Mouse (Mus musculus): Measurements from ENCODE around the gene Slc35c1.
"Not testable (repeated sequence)": the region's sequence is repeated elsewhere in the genome, so short reads cannot be mapped to it uniquely, and the experiment has no call there.

The Slc35c1 gene

DNA sequence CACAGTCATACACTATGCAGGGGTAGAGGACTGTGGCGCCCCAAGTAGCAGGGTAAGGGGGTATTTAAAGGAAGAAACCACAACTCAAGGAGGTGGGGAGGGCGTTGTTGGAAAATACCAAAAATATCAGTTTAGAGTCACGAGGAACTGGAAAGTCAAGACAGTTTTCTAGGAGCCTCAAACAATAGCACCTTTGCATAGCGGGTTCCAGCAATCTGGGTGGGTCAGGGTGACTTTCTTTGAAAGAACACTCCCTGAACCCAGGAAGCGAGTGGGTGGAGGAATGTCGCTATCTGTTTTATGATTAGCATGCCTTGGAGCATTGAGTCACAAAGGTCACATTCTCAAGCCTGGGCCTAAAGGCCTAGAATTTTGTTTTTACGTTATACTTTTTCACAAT lies 16.2 kb upstream of the Slc35c1 start:
- in situ Hi-C loops (cut with MboI, MseI), result not testable (repeated sequence)

GRCm38 (mm10) chr2:92475711-92476110 lies 15.4 kb upstream of the Slc35c1 start:
- in situ Hi-C loops (cut with MboI, MseI), result no loop called here

DNA sequence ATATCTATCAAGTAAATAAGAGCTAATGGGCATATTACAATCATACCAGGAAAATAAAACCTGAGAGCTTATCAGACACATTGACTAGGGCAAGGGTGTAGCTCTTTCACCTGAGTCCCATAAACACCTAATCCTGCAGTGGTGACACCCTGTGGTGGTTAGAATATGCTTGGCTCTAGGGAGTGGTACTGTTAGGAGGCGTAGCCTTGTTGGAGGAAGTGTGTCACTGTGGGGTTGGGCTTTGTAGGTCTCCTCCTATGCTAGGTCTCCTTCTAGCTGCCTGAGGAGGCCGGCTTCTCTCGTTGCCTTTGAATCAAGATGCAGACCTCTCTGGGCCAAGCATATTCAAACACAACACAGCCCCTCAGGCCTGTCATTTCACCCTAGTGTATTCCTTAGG lies 14.6 kb upstream of the Slc35c1 start:
- in situ Hi-C loops (cut with MboI, MseI), result no loop called here

DNA sequence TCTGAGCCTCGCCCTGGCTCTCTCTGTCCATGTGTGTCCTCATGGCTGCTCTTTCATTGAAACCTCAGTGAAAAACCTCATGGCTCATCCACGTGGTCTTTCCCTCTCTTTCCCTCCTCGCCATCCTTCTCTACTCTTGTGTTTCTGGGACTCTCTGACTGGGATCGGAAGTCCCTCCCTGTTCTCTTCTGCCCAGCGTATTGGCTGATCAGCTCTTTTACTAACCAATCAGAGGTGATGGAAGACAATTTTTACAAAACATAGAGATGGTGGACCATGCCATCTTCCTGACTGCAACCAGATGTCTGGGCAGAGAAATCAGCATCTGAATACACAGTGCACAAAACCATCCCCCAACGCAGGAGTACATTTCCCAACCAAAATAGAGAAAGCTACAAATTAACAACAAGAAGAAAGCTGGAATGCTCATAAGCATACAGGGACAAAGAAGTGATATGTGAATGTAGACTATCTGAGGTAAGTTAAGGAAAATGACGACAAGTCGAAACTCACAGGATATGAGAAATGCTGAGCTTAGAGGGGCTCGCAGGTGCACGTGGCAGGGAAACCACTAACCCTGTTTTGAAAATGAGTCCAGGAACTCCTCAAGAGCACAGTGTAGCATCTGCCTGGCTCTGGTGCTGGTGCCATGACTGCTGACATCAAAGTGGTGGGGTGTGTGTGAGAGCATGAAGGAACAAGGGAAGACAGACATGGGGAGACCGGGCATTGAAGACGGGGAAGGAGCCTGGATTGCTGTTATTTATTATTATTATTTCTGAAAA lies 11.7 kb upstream of the Slc35c1 start:
- in situ Hi-C loops (cut with MboI, MseI), result no loop called here

DNA sequence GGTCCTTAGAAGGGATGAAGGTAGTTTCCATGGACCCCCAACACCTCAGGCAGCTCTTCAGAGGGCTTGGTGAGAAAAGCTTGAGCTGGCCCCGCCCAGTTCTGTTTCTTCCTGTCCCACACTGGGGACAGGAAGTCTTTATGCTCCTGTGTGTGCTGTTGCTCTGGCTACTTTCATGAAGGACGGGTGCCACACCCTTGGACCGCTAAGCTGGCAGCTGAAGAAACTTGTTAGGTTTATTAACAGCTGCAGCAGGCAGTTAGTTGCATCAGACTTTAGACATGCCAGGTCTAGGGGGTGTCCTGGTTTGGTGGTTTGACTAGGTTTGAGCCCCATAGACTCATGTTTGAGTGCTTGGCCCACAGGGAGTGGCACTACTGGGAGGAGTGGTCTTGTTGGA lies 4.4 kb upstream of the Slc35c1 start:
- in situ Hi-C loops (cut with MboI, MseI), result no loop called here

GRCm38 (mm10) chr2:92461215-92461614 lies 877 bp upstream of the Slc35c1 start:
- in situ Hi-C loops (cut with MboI, MseI), result no loop called here

DNA sequence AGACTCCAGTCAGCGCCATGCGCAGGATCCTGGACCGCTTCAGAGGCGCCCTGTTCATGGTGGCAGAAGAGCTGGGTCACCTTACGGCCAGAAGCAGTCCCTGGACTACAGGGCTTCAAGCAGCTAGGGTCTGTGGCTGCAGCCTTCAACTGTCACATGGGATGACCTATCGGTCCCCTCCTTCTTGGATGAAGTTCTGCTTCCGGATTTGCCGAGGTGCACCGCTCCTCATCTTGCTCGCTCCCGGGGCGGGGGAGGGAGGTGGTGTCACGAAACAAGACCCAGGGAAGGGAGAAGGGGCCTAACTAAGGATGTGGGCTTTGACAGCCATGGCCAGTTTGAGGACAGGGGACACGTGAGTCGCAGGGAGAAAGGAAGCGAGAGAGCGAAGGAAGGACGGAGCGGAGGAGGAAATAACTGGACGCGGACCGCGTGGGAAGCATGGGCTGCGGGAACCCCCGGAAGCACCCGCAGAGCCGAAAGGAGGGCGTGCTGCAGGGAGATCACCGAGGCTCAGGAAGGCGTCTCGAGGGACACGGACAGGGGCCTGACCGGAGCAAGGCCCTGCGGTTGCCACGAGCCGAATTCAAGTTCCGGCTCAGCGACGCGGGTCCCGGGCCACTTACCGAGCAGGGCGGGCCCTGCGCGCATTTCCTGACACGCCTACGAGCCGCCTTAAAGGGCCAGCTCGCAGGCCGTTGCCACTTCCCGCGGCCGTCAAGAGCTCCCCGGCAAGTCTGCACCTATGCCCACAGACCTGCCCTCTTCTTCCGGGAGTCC lies 1.0 kb downstream of the Slc35c1 start:
- in situ Hi-C loops (cut with MboI, MseI), result loop anchor here in 1 of 2 experiments (10.0 kb wide), 2 partner anchors 995 to 1205 kb away; partner anchors contain the start of gene Pacsin3

DNA sequence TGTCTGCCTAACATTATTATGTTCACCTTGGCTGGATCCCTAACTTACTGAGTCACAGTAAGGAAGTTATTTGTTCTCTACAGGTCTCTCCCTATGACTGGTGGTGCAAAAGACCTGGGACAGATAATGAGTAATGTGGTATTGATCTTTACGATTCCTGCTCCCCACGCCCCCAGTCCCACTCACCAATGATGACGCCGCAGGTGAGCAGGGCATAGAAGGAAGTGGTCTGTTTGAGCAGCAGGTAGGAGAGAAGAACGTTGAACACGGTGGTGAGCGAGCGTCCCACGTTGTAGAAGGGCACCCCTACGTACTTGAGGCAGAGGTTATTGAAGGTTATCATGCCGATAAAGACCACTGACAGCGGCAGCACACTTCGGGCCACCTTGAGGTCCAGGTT lies 1.9 kb downstream of the Slc35c1 start:
- in situ Hi-C loops (cut with MboI, MseI), result loop anchor here in 1 of 2 experiments (10.0 kb wide), 2 partner anchors 996 to 1204 kb away; partner anchors contain the start of gene Pacsin3

DNA sequence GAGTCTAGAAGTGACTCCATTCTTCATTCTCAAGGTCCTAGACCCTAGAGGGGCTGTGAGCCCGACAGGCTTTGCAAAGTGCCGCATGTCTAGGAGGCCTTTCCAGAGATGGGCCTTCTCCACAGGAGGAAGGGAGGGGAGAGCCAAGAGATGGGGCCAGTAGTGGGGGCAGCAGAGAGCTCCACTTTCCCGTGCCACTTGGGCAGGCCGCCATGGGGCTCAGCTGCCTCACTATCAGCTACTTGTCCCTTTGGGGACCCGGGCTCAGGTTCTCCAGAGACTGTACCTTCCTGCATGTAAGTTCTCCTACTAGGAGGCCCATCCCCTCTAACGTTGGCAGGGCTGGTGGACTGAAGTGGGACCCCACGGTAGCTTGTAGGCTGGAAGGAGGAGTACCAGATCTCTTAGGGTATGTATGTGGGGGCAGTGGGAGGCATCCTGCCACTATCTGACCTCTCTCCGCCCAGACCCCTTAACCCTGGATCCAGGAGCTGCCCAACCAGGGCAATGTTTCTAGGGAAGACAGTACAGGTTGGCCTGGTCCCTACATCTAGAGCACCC lies 3.3 kb downstream of the Slc35c1 start:
- in situ Hi-C loops (cut with MboI, MseI), result loop anchor here in 1 of 2 experiments (10.0 kb wide), 2 partner anchors 998 to 1202 kb away; partner anchors contain the start of gene Pacsin3

GRCm38 (mm10) chr2:92455704-92456103 lies 4.6 kb downstream of the Slc35c1 start:
- in situ Hi-C loops (cut with MboI, MseI), result loop anchor here in 1 of 2 experiments (10.0 kb wide), 2 partner anchors 999 to 1201 kb away; partner anchors contain the start of gene Pacsin3

DNA sequence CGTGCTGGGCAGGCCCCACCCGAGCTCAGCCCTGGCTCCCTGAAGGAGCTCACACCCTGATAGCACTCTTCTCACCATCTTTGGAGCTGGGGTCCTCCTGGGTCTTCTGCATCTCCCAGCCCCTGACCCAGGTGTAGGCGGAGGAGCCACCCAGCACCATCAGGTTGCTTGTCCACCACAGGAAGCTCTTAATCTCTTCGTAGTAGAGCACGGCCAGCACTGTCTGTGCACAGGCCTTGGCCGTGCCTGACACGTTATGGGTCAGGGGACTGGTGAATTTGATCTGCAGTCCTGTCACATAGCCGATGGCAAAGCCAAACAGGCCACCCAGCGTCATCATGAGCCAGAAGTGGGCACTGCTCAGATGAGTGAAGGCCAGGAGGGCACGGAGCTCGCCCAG lies 6.2 kb downstream of the Slc35c1 start:
- in situ Hi-C loops (cut with MboI, MseI), result loop anchor here in 1 of 2 experiments (10.0 kb wide), 2 partner anchors 1001 to 1199 kb away; partner anchors contain the start of gene Pacsin3

DNA sequence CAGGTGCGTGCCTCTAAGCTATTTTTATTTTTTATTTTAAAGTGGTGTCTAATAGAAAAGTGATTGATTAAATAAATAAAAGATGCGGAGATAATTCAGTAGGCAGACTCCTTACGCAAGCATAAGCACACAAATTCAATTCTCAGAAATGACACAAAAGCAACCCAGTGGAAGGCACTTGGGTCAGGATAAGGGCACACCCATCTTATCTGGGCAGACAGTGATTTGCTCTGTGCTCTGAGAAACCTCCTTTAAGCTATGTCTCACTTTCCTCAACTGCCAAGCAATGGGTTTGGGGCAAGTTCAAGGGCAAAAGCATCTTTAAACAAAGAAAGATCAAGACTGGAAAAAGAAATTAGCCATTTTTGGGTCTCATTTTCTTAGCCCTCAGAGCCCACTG lies 9.2 kb downstream of the Slc35c1 start:
- in situ Hi-C loops (cut with MboI, MseI), result loop anchor here in 1 of 2 experiments (10.0 kb wide), 2 partner anchors 1004 to 1196 kb away; partner anchors contain the start of gene Pacsin3

- in situ Hi-C loops (cut with MboI, MseI), result loop anchor here (10.0 kb wide), 2 partner anchors 282 to 1772 kb away; partner anchors contain the start of gene Nup160 (in 1 of the 2)
These were observed 13.1 kb downstream of the Slc35c1 start for GRCm38 (mm10) chr2:92447121-92447740.

- in situ Hi-C loops (cut with MboI, MseI), result loop anchor here (10.0 kb wide), 2 partner anchors 282 to 1772 kb away; partner anchors contain the start of gene Nup160 (in 1 of the 2)
These were observed 13.7 kb downstream of the Slc35c1 start for GRCm38 (mm10) chr2:92446656-92447055.

- in situ Hi-C loops (cut with MboI, MseI), result loop anchor here (10.0 kb wide), 2 partner anchors 281 to 1771 kb away; partner anchors contain the start of gene Nup160 (in 1 of the 2)
These were observed 14.4 kb downstream of the Slc35c1 start for GRCm38 (mm10) chr2:92445890-92446289.

GRCm38 (mm10) chr2:92444376-92444775 lies 16.0 kb downstream of the Slc35c1 start:
- in situ Hi-C loops (cut with MboI, MseI), result loop anchor here (10.0 kb wide), 2 partner anchors 280 to 1770 kb away; partner anchors contain the start of gene Nup160 (in 1 of the 2)

- in situ Hi-C loops (cut with MboI, MseI), result loop anchor here (10.0 kb wide), 2 partner anchors 279 to 1769 kb away; partner anchors contain the start of gene Nup160 (in 1 of the 2)
These were observed 17.0 kb downstream of the Slc35c1 start for GRCm38 (mm10) chr2:92443313-92443712.

- in situ Hi-C loops (cut with MboI, MseI), result loop anchor here (10.0 kb wide), 2 partner anchors 278 to 1768 kb away; partner anchors contain the start of gene Nup160 (in 1 of the 2)
These were observed 17.8 kb downstream of the Slc35c1 start for GRCm38 (mm10) chr2:92442419-92443001.

DNA sequence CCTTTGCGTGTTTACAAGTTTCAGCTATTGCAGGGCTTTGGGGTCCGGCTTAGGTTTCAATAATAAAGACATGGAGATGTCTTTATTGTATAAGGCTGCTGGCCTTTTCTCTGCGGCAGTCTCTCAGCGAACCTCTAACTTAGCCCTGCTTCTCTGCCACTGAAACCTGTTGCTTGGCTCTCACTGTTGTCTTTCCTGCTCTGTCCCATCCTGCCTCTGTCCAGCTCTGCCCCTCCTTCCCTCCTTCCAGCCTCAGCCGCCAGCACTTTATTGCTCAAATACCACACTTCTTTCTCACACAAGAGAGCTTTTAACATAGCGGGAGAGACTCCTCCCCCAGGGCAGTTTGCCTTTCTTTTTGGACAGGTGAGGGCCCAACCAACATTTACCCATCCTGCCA lies 19.9 kb downstream of the Slc35c1 start:
- in situ Hi-C loops (cut with MboI, MseI), result loop anchor here (10.0 kb wide), 2 partner anchors 276 to 1766 kb away; partner anchors contain the start of gene Nup160 (in 1 of the 2)

- in situ Hi-C loops (cut with MboI, MseI), result loop anchor here in 1 of 2 experiments (10.0 kb wide), 1 partner anchor 64 kb away; the partner anchor contains the start of genes Large2 and Pex16
These were observed 21.8 kb downstream of the Slc35c1 start for GRCm38 (mm10) chr2:92438567-92438966.
